Mouse (Mus musculus) retina, postnatal 1 day (tissue): ENCODE measurements around the gene Edil3.
A peak's percentile ranks its signal among the peaks of the same experiment; 100 is the strongest.
"Not testable (repeated sequence)": the region's sequence is repeated elsewhere in the genome, so short reads cannot be mapped to it uniquely, and the experiment has no call there.

Experiments
- DNase-seq: peaks from one replicate; pipeline ENCODE4 v3.0.0-alpha.2; 2012

Edil3 gene

DNA sequence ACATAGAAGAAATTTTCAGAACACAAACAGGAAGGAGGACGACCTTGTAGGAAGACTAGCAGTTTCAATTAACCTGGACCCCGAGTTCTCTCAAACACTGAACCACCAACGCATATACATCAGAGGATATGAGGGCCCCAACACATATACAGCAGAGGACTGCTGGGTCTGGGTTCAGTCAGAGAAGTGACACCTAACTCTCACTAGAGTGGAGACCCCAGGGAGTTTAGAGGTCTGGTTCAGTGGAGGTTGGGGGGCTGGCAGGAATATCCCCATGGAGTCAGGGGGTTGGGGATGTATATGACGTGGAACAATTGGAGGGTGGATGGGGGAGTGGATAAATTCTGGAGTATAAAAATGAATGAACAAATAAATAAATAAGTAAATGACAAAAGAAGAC is 151.1 kb downstream of the Edil3 start:
- DNase-seq, result no peak

DNA sequence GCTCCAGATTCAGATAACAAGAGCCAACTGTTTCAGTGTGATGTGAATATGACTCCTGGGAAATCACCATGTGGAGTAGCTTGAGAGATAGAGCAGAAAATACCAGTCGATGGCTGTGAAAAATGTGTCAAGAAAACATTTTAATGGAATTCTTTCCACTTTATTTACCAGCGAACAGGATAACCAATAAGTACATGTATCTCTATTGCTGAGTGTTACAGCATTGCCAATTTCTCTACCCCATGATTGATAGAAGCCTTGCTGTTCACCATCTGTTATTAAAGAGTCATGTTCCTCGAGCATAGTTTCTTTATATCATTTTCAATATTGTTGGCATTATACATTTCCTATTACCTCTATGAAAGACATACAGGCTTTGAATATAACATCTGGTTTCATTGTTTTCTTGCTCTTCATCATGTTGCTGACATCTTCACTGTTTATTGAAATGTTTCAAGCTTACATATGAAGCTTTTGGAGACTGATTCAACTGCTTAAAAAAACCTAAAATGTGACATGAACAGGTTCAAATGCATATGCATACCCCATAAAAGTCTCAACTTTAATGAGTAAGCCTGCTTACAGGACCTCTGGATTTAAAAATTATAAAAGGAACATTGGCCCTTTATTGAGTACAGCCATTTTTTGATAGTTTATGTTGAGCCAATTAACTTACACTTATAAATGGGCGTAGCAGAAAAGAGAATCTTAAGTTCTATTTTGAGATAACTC is 186.6 kb downstream of the Edil3 start:
- no peak for DNase-seq

DNA sequence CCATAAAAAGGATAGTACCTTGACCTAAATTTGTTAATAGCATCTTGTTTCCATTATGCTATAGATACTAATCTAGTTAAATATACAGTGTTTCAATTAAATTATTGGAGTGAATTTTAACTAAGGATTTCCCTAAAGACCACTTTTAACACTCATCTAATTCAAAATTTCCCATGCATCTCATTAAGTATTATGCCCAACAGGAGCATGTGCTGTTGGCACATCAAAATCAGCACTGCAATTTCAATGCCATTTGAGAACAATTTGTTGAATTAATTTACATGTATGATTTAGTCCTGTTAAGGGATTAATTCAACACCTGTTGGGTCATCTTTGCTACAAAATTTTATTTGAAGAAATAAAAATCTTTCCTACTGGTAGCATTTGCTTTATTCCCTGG is 191.2 kb downstream of the Edil3 start:
- no peak for DNase-seq

DNA sequence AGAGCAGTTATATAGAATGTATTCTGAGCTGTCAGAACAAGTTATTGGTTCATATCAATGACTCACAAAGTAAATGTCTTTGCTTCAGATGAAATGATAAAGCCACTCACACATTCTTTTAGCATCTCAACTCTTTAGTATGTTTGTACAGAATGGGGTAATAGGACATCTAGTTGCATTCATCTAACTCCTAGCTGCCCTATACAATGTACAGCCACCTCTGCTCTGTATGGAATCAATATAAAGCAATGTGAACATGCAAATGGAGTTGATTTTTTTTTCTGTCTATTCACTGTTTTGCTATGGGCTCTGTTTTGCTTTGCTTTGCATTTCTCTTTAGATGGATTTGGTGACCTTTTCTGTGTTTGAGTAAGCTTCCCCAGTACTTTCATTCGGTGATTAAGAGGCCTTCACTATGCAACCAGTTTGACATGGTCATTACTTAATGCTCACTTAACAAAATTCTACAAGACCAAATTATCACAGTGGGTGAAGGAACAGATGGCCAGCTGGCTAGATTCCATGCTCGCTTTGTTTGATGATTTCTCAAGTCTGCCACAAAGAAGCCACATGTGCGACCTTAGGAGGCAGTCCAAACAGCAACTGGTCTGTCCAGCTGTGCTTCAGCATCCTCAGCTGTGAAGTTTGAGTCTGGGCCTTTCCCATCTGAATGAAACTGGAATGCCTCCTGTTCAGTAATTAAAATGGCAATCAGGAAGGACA is 208.7 kb downstream of the Edil3 start:
- peak; percentile 17 for DNase-seq

DNA sequence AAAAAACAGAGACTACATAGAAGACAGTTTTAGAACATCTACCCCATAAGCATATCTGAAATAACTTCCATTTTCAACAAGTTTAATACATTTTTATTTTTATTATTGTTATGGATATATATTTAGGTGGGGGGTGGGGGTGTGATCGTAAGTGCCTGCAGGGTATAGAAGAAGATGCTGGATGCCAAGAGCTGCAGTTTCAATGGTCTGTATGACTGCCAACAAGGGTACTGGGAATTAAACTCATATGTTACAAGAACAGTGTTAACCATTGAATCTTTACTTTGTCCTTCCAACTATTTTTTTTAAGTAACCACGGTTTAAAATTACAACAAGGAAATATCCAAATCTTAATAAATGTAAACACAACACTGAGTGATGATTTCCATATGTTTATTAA is 214.4 kb downstream of the Edil3 start:
- no peak for DNase-seq

DNA sequence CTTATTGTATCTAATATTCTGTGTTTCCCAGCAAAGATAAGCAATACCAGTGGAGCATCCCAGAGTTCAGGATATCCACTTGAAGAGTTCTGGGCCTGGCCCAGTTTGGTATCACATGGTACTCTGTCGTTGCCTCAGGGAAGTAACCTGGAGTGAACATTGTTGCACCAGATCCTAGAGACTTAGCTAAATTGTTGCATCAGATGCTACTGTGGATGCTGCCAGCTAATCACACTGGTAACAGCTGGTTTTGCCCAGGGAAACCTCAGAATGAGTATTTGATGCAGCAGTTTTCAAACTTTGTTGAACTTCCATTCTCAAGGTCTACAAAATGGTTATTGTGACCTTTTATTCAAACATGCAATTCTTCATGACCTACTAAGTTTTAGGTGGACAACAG is 220.2 kb downstream of the Edil3 start:
- DNase-seq, result no peak

DNA sequence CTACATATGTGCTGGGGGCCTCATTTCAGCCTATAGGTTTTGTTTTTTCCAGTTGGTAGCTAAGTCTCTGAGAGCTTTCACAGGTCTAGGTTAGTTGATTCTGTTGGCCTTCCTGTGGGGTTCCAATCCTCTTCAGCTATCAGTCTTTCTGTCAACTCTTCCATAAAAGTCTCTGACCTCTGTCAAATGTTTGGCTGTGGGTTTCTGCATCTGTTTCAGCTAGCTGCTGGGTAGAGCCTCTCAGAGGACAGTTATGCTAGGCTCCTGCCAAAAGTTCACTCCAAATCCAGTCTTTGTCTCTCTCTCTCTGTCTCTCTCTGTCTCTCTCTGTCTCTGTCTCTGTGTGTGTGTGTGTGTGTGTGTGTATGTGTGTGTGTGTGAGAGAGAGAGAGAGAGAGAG is 248.9 kb downstream of the Edil3 start:
- not testable (repeated sequence) for DNase-seq

DNA sequence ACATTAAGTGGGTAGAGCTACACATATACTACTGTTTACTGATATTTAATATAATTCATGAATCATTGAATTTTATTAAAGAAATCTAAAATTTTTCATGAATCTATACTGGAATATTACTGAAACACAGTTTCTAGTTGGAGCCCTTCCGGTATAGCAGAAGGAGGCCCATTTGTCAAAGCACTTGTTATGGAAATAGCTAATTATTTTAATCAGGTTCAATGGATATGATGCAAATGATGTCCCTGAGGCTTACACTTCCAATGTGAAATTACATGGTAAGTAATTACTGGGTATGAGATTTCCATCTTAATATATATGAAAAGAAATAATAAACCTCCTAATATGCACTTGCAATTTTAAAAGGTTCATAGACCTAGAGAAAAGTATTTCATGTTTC is 254.9 kb downstream of the Edil3 start:
- DNase-seq, result peak; percentile 21

DNA sequence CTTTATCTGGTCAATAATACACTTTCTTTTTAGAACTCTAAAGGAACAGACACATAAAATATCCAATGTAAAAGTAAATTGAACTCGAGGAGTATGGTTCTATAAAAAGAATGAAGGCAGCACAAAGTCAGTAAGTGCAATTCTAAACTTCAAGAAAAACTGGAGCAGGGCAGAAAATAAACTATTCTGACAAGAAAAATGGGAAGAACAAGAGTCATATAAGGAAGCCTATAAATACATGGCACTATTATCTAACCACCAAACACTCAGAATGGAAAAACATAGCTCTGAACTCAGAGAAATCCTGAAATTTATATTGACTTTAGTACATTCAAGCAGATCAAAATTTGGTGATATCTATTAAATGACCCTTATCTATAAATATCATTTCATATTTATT is 284.6 kb downstream of the Edil3 start:
- DNase-seq, result no peak

DNA sequence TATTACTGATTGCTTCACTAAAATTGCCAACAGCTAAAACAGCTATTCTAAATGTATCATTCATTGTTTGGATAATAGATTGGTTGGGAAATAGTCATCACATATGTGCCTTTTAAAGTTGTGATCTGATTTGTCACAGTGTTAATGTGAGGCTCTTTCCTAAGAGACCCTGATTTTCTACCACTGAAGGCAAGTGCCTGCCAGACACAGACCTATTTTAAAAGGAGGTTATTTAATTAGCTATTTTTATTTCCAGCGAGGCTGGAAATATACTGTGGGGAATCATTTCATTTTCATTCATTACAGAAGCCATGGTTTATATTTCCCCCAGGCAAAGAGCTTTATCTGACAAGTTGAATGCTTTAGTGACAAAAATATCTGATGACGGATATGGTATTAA is 296.3 kb downstream of the Edil3 start:
- DNase-seq, result peak; percentile 20

DNA sequence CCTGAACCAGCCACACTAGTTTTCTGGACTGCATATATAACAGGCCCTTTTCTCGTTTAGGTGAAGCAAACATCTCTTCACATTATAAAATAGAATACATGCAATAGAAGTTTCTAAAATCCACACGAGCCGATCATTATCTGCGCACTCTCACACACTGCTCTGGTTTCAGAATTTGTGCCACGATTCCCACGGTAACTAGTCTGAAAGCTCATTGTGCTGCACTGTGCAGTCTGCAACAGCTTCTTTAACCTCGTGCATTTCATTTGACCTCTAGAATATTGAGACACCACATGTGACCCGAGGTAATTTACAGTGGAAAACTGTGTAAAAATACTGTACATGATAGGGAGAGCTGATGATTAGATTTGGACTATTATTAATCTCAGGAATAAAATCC is 298.5 kb downstream of the Edil3 start:
- no peak for DNase-seq

DNA sequence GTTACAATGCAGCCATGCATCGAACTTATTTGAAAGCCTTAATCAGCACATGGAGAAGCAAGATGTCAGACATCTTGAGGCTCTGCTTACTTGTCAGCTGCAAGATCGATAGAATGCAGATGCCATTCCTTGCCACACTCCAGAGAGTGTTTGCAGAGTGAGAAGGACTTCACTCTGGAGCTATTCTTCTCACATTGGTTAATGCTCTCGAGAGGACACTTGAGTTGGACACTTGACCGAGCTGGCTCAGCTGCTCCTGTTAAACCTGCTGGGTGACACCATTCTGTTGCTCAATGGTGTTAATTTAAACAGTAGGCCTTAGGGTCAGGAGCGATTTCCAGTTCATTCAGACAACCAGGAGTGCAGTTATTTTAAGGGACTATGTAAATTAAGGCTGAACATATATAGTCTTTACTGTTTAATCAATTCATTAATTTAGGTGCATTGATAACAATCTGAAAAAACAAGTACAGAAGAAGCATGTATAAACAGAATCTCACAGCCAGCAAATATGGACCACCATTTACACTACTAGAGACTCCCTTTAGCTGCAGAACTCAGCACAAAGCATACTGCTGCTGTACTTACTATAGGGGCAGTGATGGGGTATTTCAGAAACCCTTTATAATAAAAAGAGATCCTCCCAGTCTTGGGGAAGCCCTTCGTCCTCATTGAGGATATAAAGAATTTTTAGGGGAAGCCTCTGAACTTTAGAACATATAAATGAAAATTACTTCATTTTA is 301.4 kb downstream of the Edil3 start:
- DNase-seq, result peak; percentile 27

DNA sequence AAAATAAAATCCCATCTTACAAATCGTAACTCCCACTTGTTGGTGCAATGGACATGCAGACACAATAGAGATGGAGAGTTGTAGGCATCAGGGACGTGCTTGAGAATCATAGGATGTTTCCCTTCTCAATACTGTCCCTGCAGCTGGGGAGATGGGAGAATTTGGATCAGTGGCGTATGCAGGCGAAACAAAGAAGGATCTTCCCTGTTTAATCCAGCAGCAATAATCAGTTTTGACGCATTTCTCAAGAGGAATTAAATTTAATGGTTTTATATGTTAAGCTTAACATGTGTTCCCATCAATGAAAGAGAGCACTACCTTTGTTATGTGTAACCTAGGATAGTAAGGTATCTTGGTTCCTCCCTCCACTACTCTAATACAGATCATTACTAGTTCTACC is 302.1 kb downstream of the Edil3 start:
- DNase-seq, result peak; percentile 58

DNA sequence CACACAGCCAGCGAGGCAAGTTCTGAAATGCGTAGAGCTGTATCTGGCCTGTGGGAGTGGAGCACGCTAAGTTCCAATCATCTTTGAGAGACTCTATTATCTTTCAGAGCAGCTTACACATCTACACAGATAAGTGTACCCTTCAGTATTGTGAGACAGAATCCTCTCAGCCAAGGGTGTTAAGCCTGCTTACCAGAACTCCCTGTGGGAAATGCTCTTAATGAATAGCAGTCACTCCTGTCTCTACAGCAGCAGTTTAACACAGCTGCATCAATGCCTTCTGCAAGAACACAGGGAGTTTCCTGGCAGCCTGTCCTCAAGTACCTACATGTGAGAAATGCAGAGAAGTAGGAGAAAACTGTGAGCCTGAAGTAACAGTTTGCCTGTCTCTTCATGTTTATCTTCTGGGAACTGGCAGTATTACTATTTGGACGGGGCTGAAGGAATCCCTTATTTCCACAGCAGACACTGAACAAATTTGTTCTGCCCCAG is 324.8 kb downstream of the Edil3 start:
- peak; percentile 42 for DNase-seq

DNA sequence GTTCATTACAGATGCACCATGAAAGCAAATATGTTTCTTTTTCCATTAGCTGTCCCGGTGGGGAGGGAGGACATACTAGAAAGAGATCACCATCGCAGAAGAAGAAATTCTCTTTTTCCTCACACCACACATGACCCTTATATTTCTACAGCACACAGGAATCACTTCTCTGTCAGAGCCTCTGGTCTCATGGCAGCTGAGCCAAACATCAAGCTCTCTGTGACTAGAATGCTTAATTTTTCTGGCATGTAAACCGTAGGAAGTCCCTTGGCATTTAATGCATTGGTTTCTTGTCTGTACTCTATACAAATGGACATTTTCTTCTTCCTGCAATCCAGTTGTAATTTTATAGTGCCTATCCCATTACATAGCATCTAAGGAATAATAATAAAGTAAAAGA is 330.6 kb downstream of the Edil3 start:
- no peak for DNase-seq

DNA sequence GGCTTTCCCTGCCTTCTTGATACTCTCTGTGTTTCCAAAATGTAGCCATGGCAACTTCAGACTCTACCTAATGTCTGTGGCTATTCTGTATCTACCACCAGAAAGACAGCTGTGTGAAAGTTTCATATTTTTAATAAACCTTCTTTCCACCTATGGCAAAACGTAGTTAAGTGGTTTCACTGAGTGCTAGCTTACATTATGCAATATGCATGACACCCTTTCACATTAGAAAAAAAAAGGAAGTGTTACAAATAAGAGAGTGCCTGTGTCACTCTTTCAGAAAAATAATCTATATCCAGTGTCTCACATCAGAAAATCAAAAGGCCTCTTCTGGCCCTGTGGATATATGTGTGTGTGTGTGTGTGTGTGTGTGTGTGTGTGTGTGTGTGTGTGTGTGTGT is 346.7 kb downstream of the Edil3 start:
- DNase-seq, result no peak

DNA sequence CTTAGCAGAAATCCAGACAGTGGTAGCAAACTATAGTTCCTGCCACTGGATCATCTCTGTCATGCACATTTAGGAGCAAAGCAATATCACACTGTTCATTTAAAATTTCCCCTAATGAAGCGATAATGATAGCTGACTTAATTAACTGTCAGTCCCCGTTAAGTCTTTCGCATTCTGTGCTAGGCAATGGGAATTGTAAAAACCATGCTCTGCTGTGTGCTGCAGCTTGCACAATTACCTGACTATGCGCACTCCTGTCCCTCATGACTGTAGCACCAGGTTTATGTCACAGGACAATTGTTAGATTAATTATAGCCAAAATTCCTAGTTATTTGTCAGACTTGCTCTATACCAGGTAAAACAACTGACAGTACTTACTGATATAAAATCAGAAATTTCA is 348.8 kb downstream of the Edil3 start:
- peak; percentile 2 for DNase-seq

DNA sequence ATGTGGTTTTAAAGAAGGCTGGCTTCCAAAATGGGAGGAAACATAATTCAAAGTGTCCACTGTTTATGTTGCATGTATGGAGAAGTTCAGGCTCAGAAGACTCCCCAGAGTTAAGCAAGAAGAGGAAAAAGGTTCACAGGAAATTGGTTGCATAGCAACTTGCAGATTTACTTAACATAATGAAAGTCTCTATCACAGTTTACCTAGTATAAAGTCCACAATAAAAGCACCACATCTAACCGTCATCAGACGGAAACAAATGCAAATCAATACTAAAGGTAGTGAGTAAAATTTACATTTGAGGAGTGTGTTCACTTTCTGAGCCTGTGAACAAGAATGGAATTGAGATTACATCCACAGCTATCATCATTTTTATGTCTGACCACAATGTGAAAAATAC is 353.9 kb downstream of the Edil3 start:
- no peak for DNase-seq

DNA sequence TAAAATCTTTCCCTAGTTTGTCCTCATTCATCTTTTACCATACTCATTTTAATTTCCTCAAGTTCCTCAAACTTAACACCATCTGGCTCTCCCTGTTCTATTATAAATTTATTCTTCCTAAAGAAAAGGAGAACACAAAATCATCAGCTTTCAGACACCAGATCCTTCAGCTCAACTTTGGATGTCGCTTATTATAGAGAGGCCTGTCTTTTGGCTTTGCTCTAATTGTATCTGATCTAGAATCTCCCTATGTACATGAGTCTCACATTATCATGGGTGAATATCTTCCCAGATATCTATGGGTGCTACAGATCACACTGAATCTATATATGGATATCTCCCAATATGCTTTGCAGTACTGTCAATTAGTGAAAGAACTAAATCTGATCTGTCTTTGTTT is 367.8 kb downstream of the Edil3 start:
- no peak for DNase-seq

DNA sequence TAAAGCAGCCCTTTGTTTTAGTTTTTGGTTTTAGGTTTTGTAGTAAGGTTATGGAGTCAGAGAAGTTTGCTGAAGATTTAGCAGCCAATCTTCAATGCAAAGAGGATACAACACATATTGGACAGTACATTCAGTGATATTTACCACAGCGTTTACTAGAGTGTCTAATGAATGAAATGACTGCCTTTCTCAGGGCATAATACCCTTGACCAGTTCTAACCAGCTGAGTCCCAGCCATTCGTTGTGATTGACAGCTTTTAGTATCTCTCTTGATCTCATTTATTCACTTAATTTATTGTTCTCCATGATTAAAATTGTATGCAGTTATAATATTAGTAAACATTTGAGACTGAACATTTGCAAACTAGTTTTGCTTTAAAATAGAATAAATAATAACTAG is 375.7 kb downstream of the Edil3 start:
- peak; percentile 2 for DNase-seq

DNA sequence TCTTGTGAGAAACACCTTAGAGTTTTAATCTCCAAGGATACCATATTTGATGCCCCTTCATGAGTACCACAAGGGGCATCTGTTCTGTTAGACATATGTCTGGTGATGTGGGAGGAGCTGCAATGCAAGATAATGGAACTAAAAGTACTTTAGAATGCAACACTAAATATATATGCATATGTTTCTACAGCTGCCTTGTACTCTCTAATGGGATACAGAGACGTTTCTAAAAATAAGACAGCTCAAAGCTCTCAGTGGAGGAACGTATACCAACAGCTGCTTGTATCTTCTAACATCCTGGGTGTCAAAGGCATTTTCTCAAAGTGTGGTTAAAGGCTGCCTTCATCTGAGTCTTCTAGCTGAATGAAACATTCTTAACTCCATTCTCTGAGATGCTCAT is 378.0 kb downstream of the Edil3 start:
- no peak for DNase-seq

DNA sequence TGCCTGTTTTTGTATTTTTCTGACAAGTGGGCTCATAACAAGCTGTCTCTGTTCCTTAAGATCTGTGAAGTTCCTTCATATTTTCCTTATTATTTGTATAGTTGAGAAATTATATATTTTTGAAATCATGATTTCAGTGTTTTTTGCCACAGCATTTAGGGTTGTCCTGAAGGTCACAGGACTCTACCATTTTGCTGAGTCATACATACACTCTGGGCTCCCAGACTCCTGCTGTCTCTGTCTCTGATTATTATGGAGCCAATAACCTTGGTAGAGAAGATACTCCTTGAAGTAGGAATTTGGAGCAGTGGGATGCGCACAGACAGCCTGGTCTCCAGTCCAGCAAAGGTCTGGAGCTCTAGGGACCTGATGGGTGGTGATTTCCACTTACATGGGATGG is 416.8 kb downstream of the Edil3 start:
- DNase-seq, result no peak

DNA sequence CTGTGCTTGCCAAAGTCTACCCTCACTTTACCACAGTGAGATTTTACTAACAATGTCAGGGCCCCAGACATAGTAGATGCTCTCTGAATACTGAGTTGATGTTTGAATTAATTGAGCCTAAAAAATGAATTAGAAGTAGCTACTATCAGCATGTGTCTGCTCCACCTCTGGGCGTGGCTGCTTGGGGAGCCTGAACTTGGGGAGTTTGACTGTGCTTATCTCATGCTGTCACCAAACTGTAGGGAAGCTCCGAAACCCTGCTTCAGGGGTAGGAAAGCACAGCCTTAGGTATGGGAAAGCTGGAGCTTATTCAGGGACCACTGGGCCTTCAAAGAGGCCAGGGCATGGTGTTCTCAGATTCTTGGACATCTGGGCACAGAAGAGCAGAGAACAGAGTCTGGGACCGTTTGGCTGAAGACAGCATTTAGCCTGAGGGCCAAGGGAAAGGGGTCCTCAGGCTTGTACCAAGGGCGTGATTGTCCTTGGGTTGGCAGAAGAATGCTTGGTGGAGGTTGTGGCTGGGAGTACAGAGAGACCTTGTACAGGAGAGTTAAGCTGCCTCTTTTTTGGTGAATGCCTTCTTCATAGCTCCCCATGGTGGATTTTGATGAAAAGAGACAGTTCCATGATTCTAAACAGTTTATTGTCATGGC is 432.8 kb downstream of the Edil3 start:
- DNase-seq, result no peak
